Mouse (Mus musculus): Measurements from ENCODE around the gene Tmprss11a.

Tmprss11a gene

GRCm38 (mm10) chr5:86468890-86469289 is at the start of gene Tmprss11a:
Gene Tmprss11a, minus strand, starts transcription at chr5:86468990.
- no peak for DNase-seq (ENCODE audit: low read depth, low spot score)

- DNase-seq (ENCODE audit: low read depth, low spot score): no peak
These were observed 49.7 kb upstream of the Tmprss11a start, which contains the start of gene Tmprss11g for GRCm38 (mm10) chr5:86518500-86518899. Gene Tmprss11g, minus strand, starts transcription at chr5:86518600.

DNA sequence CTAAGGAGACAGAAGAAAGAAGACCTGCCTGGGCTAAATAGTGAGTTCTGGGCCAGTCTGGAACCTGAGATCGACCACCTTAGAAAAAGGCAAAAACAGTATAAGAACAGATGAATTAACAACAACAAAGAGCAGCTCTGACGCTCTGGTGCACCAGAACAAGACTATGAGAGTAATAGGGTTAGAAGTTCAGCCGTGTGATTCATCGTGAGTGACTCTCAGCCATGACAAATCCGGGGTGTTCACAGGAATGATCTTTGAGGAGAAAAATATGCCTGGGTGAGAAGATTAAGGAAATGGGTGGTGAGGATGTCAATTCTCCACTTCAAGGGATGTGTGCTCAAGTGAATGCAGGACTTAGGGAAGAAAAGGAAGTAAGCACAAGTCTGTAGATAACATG is 42.7 kb upstream of the Tmprss11a start:
- no peak for DNase-seq (ENCODE audit: low read depth, low spot score)

- DNase-seq (ENCODE audit: low read depth, low spot score): no peak
These were observed 24.7 kb upstream of the Tmprss11a start for GRCm38 (mm10) chr5:86493453-86493852.

DNA sequence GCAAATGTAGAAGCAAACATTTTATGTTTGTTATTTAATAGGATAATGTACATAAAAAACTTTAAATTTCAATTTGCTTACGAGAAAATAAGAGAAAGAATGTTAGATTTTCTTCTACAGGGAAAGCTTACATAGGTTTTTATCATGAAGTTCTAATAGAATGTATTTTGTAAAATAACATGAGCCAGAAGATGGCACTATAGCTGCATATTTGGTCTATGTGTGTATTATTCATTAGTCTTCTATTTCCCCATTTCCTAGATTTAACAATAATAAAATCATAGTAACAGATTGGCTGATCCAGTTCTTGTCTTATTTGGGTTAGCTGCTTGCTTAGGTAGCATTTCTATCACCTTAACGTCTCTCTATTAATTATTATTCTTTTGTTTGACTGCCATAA is 13.8 kb upstream of the Tmprss11a start:
- DNase-seq (ENCODE audit: low read depth, low spot score): no peak

- DNase-seq (ENCODE audit: low read depth, low spot score): no peak
These were observed 13.2 kb upstream of the Tmprss11a start for GRCm38 (mm10) chr5:86482031-86482430.

DNA sequence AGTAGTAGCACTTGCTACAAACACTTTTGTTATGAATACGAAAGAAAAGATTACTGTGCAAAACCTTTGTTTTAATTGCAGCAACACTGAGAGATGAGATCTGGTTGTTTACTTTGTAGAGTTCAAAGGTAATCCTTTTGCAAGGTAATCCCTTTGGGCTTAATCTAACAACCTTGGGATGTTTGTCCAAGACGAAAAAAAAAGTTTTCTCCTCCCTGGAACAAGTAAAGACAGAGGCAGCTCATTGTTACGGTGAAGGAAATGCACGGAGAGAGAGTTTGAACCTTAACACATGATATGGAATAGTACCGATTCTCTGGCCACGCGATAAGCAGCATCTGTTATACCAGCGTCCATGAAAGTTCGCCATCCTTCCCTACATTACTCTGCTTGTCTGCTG is 5.1 kb upstream of the Tmprss11a start:
- DNase-seq (ENCODE audit: low read depth, low spot score): no peak

DNA sequence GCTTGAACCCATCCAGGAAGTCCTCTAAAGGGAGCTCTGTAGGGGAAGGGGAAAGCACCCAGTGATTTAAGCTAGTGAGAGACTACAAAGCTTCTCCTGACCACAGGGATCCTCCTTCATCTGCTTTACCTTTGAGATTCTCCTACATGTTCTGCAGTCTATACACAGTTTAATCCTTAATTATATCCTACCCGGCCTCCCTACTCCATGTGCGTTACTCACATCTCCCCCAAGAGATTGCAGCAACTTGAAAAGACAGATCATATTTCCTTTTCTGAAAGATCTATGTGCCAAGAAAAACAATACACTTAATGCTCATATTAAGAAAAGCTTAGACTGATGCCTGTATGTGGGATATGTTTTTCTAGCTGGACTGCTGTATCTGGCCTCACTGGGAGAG is 29.5 kb downstream of the Tmprss11a start:
- no peak for DNase-seq (ENCODE audit: low read depth, low spot score)

GRCm38 (mm10) chr5:86438548-86438947 is 30.2 kb downstream of the Tmprss11a start:
- DNase-seq (ENCODE audit: low read depth, low spot score): no peak

DNA sequence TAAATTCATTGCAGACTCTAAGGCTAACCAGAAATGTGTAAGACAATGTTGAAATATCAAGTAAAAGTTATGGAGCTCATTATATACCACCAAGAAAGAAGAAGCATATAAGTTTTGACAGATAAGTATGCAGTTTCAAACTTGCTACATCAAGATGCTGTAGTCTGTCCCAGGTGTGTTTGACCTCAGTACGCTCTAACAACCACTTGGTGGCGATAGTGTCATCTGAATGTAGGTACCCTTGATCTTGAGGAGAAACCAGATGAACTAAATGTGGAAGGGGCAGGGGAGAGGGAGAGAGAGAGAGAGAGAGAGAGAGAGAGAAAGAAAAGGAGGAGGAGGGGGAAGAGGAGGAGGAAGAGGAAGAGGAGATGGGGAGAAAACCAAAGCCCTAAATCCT is 36.1 kb downstream of the Tmprss11a start:
- no peak for DNase-seq (ENCODE audit: low read depth, low spot score)

DNA sequence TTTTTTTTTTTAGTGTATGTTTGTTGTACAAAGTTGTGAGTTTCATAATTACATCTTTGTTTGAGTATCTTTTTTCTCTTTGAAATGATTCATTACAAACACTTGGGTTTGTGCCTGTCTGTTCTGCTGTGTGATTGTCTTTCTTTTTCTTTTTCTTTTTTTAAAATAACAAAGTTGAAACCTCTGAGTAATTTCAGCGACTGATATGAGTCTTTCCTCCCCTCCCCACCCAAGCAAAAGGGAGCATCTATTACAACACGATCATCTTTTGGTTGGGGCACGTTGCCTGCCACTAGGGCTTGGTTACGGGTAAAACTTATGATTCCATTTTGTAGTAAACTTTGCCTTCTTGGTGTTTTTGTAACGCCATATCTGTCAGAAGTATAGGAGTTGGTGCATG is 37.7 kb downstream of the Tmprss11a start:
- no peak for DNase-seq (ENCODE audit: low read depth, low spot score)

DNA sequence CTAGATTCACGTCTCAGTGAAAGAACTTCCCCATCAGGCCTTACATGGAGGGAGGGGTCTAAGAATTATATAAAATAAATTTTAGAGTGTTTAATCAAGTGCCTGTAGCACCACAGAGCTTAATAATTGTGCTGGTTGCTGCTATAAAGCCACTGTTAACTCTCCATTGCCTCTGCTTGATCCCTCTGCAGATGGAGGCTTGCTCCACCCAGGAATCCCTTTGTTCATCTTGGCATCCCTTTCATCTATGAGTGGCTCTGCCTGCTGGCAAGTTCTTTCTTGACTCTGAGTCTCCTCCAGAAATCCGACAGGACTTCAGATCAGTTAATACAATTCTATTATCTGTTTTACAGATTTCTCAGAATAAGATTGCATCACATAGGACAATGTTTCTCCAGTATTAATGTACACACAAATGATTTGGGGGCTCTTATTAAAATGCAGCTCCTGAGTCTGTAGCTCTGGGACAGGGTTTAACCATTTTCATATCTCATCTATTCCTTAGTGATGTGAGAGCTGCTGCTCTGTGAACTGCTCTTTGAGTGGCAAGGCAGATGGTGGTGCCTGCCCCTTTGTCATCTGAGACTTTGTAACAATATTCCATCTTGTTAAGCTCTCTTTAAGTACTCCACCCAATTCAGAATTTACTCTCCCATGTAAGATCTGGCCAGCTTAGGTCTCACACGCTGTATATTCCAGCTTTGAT is 47.3 kb downstream of the Tmprss11a start:
- DNase-seq (ENCODE audit: low read depth, low spot score): no peak

- DNase-seq (ENCODE audit: low read depth, low spot score): no peak
These were observed 49.3 kb downstream of the Tmprss11a start for GRCm38 (mm10) chr5:86419494-86419893.

GRCm38 (mm10) chr5:86414280-86414679 is 54.5 kb downstream of the Tmprss11a start:
- no peak for DNase-seq (ENCODE audit: low read depth, low spot score)

- DNase-seq (ENCODE audit: low read depth, low spot score): no peak
These were observed 58.0 kb downstream of the Tmprss11a start for GRCm38 (mm10) chr5:86410815-86411214.

- DNase-seq (ENCODE audit: low read depth, low spot score): no peak
These were observed 60.8 kb downstream of the Tmprss11a start for GRCm38 (mm10) chr5:86407941-86408340.

DNA sequence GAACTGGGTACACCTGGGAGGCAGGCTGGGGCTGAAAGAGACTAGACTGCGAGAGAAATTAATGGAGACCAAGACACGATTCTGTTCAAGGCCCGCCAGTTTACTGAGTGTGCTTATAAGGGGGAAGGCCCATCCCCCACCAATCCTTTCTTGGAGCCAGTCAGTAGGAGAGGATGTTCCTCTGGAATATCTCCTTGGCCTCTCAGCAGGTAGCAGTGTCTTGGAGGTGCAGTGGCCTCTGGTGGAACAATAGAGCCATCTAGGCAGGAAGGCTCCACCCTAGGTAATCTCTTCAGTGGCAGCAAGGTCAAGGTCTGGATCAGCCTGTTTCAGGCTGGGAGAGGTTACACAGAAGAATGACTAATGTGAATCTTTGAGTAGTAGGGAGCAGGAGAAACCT is 61.6 kb downstream of the Tmprss11a start:
- no peak for DNase-seq (ENCODE audit: low read depth, low spot score)

- no peak for DNase-seq (ENCODE audit: low read depth, low spot score)
These were observed 95.5 kb downstream of the Tmprss11a start, which contains the start of gene Tmprss11d for GRCm38 (mm10) chr5:86373320-86373719. Gene Tmprss11d, minus strand, starts transcription at chr5:86373420.
